11 mouse cellular contexts compared by ENCODE assay signal in genomic region chr5:67393951-67394350, GRCm38 (mm10). TPM values are rescaled to one million over a fixed set of nuclear protein-coding genes. Genes with fewer than 3 reads are reported as not detected.
DNase-seq lines count a peak whose midpoint lies in the region; ATAC-seq and TF ChIP-seq lines count a peak whose summit lies in the region.
"Had no signal": no experiment of that assay in that cellular context is flagged by ENCODE, and none has a peak within 500 bp of the region (broad histone marks: within the 10 kb centered on the region; RNA-seq: fewer than 3 reads in every experiment).

No protein-coding gene starts in this region.

- no peaks in the 10 kb centered on the region for H3K79me2 ChIP-seq in myocyte (ENCODE audit: control insufficient read depth, insufficient read depth)

- DNase-seq in liver, embryonic 14.5 days (ENCODE audit: low read depth in 3 of 3, low spot score in 3 of 3) = peak in 2 of 3 experiments; percentile 5 to 37
- DNase-seq in liver = no peak
- DNase-seq in Muller cell, postnatal 12 days (ENCODE audit: inconsistent ontology term) = peak; percentile 6
- DNase-seq in fibroblast of lung, adult 2 months (ENCODE audit: low read depth) = peak; percentile 40
- DNase-seq in layer of hippocampus, postnatal 14 days (ENCODE audit: low spot score in 2 of 2) = no peak
- DNase-seq in frontal cortex, postnatal 36 days (ENCODE audit: low spot score in 2 of 2) = no peak
- DNase-seq: gastrocnemius, postnatal 14 days; kidney, adult 8-10 months; layer of hippocampus, postnatal 36 days; right cerebral cortex, postnatal 14 days had no signal

- no peak for TF ChIP-seq EP300 in liver, embryonic 14.5 days (IDR thresholded peaks at IDR 0.05; ENCODE audit: low read depth)

- no peaks in the 10 kb centered on the region for H3K27me3 ChIP-seq in liver, embryonic 14.5 days (ENCODE audit: control insufficient read depth, insufficient read depth, low read length)
- no peaks in the 10 kb centered on the region for H3K27me3 ChIP-seq in myocyte (ENCODE audit: control insufficient read depth, insufficient read depth, insufficient read length)

- TF ChIP-seq POLR2A in myocyte (IDR thresholded peaks at IDR 0.05; ENCODE audit: insufficient read length, low read depth) = no peak

- TF ChIP-seq CTCF in liver, embryonic 14.5 days (IDR thresholded peaks at IDR 0.05; ENCODE audit: low read depth) = no peak

- H3K4me2 ChIP-seq in liver, embryonic 14.5 days (ENCODE audit: low read depth) = no peak overlapping the region
- no peak overlapping the region for H3K4me2 ChIP-seq in myocyte (ENCODE audit: low read depth)

- 64% methylated on average over 6 of the region's 6 CpGs for WGBS in liver, embryonic 14.5 days (ENCODE audit: insufficient replicate concordance)

- no peak overlapping the region for H3K4me3 ChIP-seq in liver, embryonic 14.5 days (ENCODE audit: insufficient read depth in 1 of 2, low read depth in 2 of 2, low read length in 2 of 2)
- no peak overlapping the region for H3K4me3 ChIP-seq in myocyte

- no peak overlapping the region for H3K9ac ChIP-seq in liver, embryonic 14.5 days (replicated peaks)

- no peaks in the 10 kb centered on the region for H3K36me3 ChIP-seq in liver, embryonic 14.5 days (replicated peaks; ENCODE audit: control insufficient read depth, insufficient read depth, low read depth)
- no peaks in the 10 kb centered on the region for H3K36me3 ChIP-seq in myocyte (ENCODE audit: control insufficient read depth, insufficient read depth)

- no peaks in the 10 kb centered on the region for H3K9me3 ChIP-seq in liver, embryonic 14.5 days (ENCODE audit: control insufficient read depth, low read length)

- peaks cover 0 to 2% of the 10 kb centered on the region in 2 experiments; a peak in 1 of 4 replicates for H3K4me1 ChIP-seq in liver, embryonic 14.5 days (replicated peaks; ENCODE audit: control insufficient read depth in 2 of 2, insufficient read depth in 2 of 2, low read length in 1 of 2)

- ATAC-seq in liver, embryonic 14.5 days (ENCODE audit: insufficient read depth) = no peak

- no peak overlapping the region for H3ac ChIP-seq in myocyte (ENCODE audit: control insufficient read depth, insufficient read length)

- H3K27ac ChIP-seq in liver, embryonic 14.5 days = no peak overlapping the region

TF ChIP-seq in myocyte, 11 proteins besides CTCF, POLR2A, EP300 and RAD21:
- TF ChIP-seq CEBPB (IDR thresholded peaks at IDR 0.05; ENCODE audit: insufficient read depth, poor library complexity, severe bottlenecking) (0 out of 2 replicates have a peak, but pooled peaks have one; percentile 18), TCF12 (IDR thresholded peaks at IDR 0.05; ENCODE audit: insufficient read depth, poor library complexity, severe bottlenecking) (no peak)

RNA-seq across cellular contexts. Expression of gene Bend4, which starts 34.2 kb away (rescaled TPM):
- polyA plus RNA-seq in liver, embryonic 14.5 days (2012; rRNA removed) = 0.25 and 0.27 TPM in 2 replicates
- polyA plus RNA-seq in liver, embryonic 14.5 days (2014; fragmentation: Nextera tagmentation; extraction: Ambion mirVana) = 0.34 and 0.50 TPM in 2 replicates
- not detected for polyA plus RNA-seq in myocyte (2012; fragmentation: generic; extraction: Trizol)
- 10 to 100 TPM; 10.1 to 11.3 TPM for total RNA-seq in layer of hippocampus, postnatal 14 days (2021)

Comparison
In these comparisons a context has a peak if more than half of its experiments do, and no peak if none do; other contexts are left out.
1. DNase-seq: peak in liver, embryonic 14.5 days (2 of 3), Muller cell, postnatal 12 days (single experiment) and fibroblast of lung, adult 2 months (single experiment); none in liver (single experiment), layer of hippocampus, postnatal 14 days (0 of 2) and frontal cortex, postnatal 36 days (0 of 2).